Mouse (Mus musculus) cerebellum, adult 2 months (tissue): ENCODE results near the gene Arntl.

Experiments used
- CTCF ChIP-seq: fragments of 200-500 bp; IDR thresholded peaks from 2 replicates; pipeline ENCODE4 v1.5.1; 2011; ENCODE audit warnings: low read depth, mild to moderate bottlenecking, control low read depth, low read length, moderate library complexity, borderline replicate concordance; ENCODE audit not compliant: insufficient read depth
- POLR2A ChIP-seq: fragments of 200-500 bp; IDR thresholded peaks from 2 replicates; pipeline ENCODE4 v1.6.1; 2011; ENCODE audit warnings: low read length, control low read depth, borderline replicate concordance; ENCODE audit not compliant: insufficient read depth

GRCm38 (mm10) chr7:113224620-113225019, 17.4 kb downstream of the Arntl start:
- no peak for TF ChIP-seq CTCF
- no peak for TF ChIP-seq POLR2A
